In the genomic region with DNA sequence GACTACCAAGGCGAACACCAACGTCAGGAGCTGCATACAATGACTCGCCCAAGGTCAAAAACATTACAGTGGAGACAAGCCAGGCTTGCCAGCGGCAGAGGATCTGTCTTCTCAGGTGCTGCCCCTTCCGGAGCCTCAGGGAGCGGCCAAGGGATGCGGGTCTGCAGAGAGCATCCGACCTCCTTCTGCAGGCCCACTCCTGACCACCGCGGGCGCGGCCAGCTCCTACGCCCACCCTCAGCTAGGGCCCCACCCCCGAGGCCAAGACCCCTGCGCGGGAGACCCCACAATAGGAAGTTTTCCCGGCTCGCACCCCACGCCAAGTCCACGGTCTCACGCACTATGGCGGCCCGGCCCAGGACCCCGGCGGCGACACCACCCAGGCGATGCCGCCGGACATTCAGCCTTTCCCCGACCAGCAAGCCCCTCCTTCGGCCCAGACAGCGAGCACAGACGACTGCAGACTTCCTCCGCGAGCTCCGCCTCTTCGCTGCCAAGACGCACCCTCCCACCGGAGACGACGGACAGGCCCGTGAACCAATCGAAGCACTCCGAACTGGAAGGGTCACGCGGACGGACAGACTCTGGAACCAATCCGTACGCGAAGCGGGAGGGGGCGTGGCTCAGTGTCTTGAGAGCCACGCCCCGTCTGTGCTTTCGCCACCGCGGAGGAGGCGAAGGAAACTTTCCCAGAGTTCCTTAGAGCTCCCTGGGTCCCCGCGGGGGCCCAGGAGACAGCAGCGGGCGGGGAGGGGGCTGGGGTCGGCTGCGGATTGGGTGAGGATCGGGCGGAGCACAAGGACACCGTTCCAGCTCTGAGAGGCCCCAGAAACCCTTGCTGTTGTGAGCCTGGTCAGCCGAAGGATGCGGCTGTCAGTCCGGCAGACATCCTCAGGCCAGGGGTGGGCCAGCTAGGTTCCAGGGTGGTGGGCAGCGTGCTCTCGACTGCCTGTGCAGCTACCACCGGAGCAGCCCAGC, we compare ENCODE assay signal across 8 mouse cellular contexts. TPM values are rescaled to one million over a fixed set of nuclear protein-coding genes. Genes with fewer than 3 reads are reported as not detected.
DNase-seq lines count a peak whose midpoint lies in the region; ATAC-seq and TF ChIP-seq lines count a peak whose summit lies in the region.

A gene (minus strand): TSS at position 492 of the 978 bp plus-strand sequence.
A gene (plus strand): TSS at position 786 of the 978 bp plus-strand sequence.

- ATAC-seq in forebrain, embryonic 11.5 days (replicated peaks; ENCODE audit: low FRiP score) = peak; percentile 96
- ATAC-seq in heart, embryonic 16.5 days (replicated peaks; ENCODE audit: extremely low read depth, insufficient read depth, low FRiP score) = peak; percentile 96
- peak; percentile 92 for ATAC-seq in liver, embryonic 15.5 days (ENCODE audit: insufficient read depth)
- peak; percentile 97 for ATAC-seq in neural tube, embryonic 12.5 days (ENCODE audit: low FRiP score, low read depth)

- no peak for TF ChIP-seq RAD21 in CH12.LX (IDR thresholded peaks at IDR 0.05; ENCODE audit: low read depth, low read length)

- in situ Hi-C loops in CH12.LX (cut with MboI; ENCODE audit: low pct_ligation_motif_present, low pct_unique_long_range_greater_than_20kb, low sequenced_read_pairs) = no loop called here

- DNase-seq in CH12.LX (ENCODE audit: extremely low read depth) = peak; percentile 99
- DNase-seq in c-Kit-positive CD71-positive TER-119-negative erythroid progenitor cells, embryonic 14.5 days (ENCODE audit: low read depth) = peak; percentile 100
- DNase-seq in forebrain, embryonic 11.5 days (ENCODE audit: low spot score) = peak; percentile 100
- DNase-seq in kidney, postnatal 36 days = peak; percentile 100
- peak; percentile 100 for DNase-seq in telencephalon, adult 2 months (ENCODE audit: low read depth, low spot score)

- H3K27ac ChIP-seq in CH12.LX (ENCODE audit: insufficient read depth, low read depth) = peak within 1 kb of the TSS; percentile 84
- H3K27ac ChIP-seq in forebrain, embryonic 11.5 days (ENCODE audit: low read depth, low read length) = peak within 1 kb of the TSS; percentile 90
- peak within 1 kb of the TSS; percentile 99 for H3K27ac ChIP-seq in heart, embryonic 16.5 days (ENCODE audit: low read length)
- peak within 1 kb of the TSS; percentile 92 for H3K27ac ChIP-seq in liver, embryonic 15.5 days (replicated peaks)
- peak within 1 kb of the TSS; percentile 87 for H3K27ac ChIP-seq in neural tube, embryonic 12.5 days

- peak within 1 kb of the TSS; percentile 75 to 96 (median 94) for H3K4me3 ChIP-seq in CH12.LX (replicated peaks in 1 of 3; ENCODE audit: low read depth in 2 of 3, low read length in 2 of 3, poor library complexity in 1 of 3)
- peak within 1 kb of the TSS; percentile 81 for H3K4me3 ChIP-seq in forebrain, embryonic 11.5 days (ENCODE audit: low read depth, low read length)
- H3K4me3 ChIP-seq in heart, embryonic 16.5 days (ENCODE audit: low read length) = peak within 1 kb of the TSS; percentile 91
- peak within 1 kb of the TSS; percentile 87 for H3K4me3 ChIP-seq in liver, embryonic 15.5 days (replicated peaks)
- H3K4me3 ChIP-seq in neural tube, embryonic 12.5 days = peak within 1 kb of the TSS; percentile 85

- dilution Hi-C loops in CH12.LX (cut with MboI; ENCODE audit: extremely low pct_ligation_motif_present, extremely low pct_unique_long_range_greater_than_20kb, low sequenced_read_pairs) = no loop called here

- TF ChIP-seq CTCF in CH12.LX (conservative IDR thresholded peaks at IDR 0.05 in 1 of 2, IDR thresholded peaks at IDR 0.05 in 1 of 2; ENCODE audit: low read depth in 2 of 2, low read length in 2 of 2) = no peak

- under 1% methylated on average over 73 of the region's 73 CpGs for WGBS in forebrain, embryonic 11.5 days
- WGBS in heart, embryonic 16.5 days = under 1% methylated on average over 73 of the region's 73 CpGs
- under 1% methylated on average over 73 of the region's 73 CpGs for WGBS in liver, embryonic 15.5 days (ENCODE audit: insufficient replicate concordance)
- under 1% methylated on average over 73 of the region's 73 CpGs for WGBS in neural tube, embryonic 12.5 days

- H3K9ac ChIP-seq in CH12.LX (ENCODE audit: insufficient read depth, low read depth) = peak within 1 kb of the TSS; percentile 88
- H3K9ac ChIP-seq in forebrain, embryonic 11.5 days (ENCODE audit: low read length) = peak within 1 kb of the TSS; percentile 82
- H3K9ac ChIP-seq in heart, embryonic 16.5 days (ENCODE audit: low read length) = peak within 1 kb of the TSS; percentile 96
- H3K9ac ChIP-seq in liver, embryonic 15.5 days = peak within 1 kb of the TSS; percentile 77
- peak within 1 kb of the TSS; percentile 77 for H3K9ac ChIP-seq in neural tube, embryonic 12.5 days

- H3K9me3 ChIP-seq in CH12.LX (replicated peaks; ENCODE audit: low read length) = no peaks in the 10 kb centered on the region
- no peaks in the 10 kb centered on the region for H3K9me3 ChIP-seq in forebrain, embryonic 11.5 days (ENCODE audit: control insufficient read depth, low read length)
- H3K9me3 ChIP-seq in heart, embryonic 16.5 days (replicated peaks; ENCODE audit: control insufficient read depth, low read length) = no peaks in the 10 kb centered on the region
- no peaks in the 10 kb centered on the region for H3K9me3 ChIP-seq in liver, embryonic 15.5 days (replicated peaks)
- H3K9me3 ChIP-seq in neural tube, embryonic 12.5 days = no peaks in the 10 kb centered on the region

- peaks cover 31% of the 10 kb centered on the region for H3K79me2 ChIP-seq in CH12.LX (replicated peaks; ENCODE audit: control insufficient read depth, extremely low read depth, insufficient read depth, poor library complexity, severe bottlenecking)

- TF ChIP-seq POLR2A in CH12.LX (IDR thresholded peaks at IDR 0.05; ENCODE audit: low read depth, low read length) = peak; percentile 81

- H3K27me3 ChIP-seq in CH12.LX (replicated peaks) = no peaks in the 10 kb centered on the region
- no peaks in the 10 kb centered on the region for H3K27me3 ChIP-seq in forebrain, embryonic 11.5 days (ENCODE audit: control insufficient read depth, insufficient read depth, low read length)
- no peaks in the 10 kb centered on the region for H3K27me3 ChIP-seq in heart, embryonic 16.5 days (ENCODE audit: control insufficient read depth, insufficient read depth, low read length)
- H3K27me3 ChIP-seq in liver, embryonic 15.5 days = no peaks in the 10 kb centered on the region
- no peaks in the 10 kb centered on the region for H3K27me3 ChIP-seq in neural tube, embryonic 12.5 days (replicated peaks)

- H3K4me2 ChIP-seq in CH12.LX (ENCODE audit: insufficient read depth, low read depth, poor library complexity, severe bottlenecking) = peak within 1 kb of the TSS; percentile 89
- peak within 1 kb of the TSS; percentile 83 for H3K4me2 ChIP-seq in forebrain, embryonic 11.5 days (ENCODE audit: low read depth, low read length, severe bottlenecking)
- H3K4me2 ChIP-seq in heart, embryonic 16.5 days (ENCODE audit: low read depth, low read length) = peak within 1 kb of the TSS; percentile 93
- H3K4me2 ChIP-seq in liver, embryonic 15.5 days = peak within 1 kb of the TSS; percentile 99
- peak within 1 kb of the TSS; percentile 87 for H3K4me2 ChIP-seq in neural tube, embryonic 12.5 days (replicated peaks)

- H3K36me3 ChIP-seq in CH12.LX (replicated peaks in 1 of 2; ENCODE audit: control insufficient read depth in 1 of 2, insufficient read depth in 1 of 2, low read length in 1 of 2) = peaks cover 8 to 36% of the 10 kb centered on the region in 2 experiments
- peaks cover 9% of the 10 kb centered on the region; the same call in 1 of the 2 replicates for H3K36me3 ChIP-seq in forebrain, embryonic 11.5 days (ENCODE audit: control insufficient read depth, insufficient read depth, low read length)
- peaks cover 14% of the 10 kb centered on the region for H3K36me3 ChIP-seq in heart, embryonic 16.5 days (ENCODE audit: control insufficient read depth, insufficient read depth)
- H3K36me3 ChIP-seq in liver, embryonic 15.5 days (replicated peaks) = peaks cover 16% of the 10 kb centered on the region
- H3K36me3 ChIP-seq in neural tube, embryonic 12.5 days = peaks cover 28% of the 10 kb centered on the region

- peaks cover 4 to 32% of the 10 kb centered on the region in 2 experiments for H3K4me1 ChIP-seq in CH12.LX (ENCODE audit: control insufficient read depth in 1 of 2, insufficient read depth in 2 of 2)
- peaks cover 2% of the 10 kb centered on the region; the same call in 1 of the 2 replicates for H3K4me1 ChIP-seq in forebrain, embryonic 11.5 days (replicated peaks; ENCODE audit: control insufficient read depth, insufficient read depth, low read length)
- H3K4me1 ChIP-seq in heart, embryonic 16.5 days (ENCODE audit: control insufficient read depth, insufficient read depth, low read length) = peaks cover 24% of the 10 kb centered on the region
- peaks cover 29% of the 10 kb centered on the region for H3K4me1 ChIP-seq in liver, embryonic 15.5 days (replicated peaks)
- peaks cover 25% of the 10 kb centered on the region for H3K4me1 ChIP-seq in neural tube, embryonic 12.5 days

- no peak for TF ChIP-seq EP300 in CH12.LX (IDR thresholded peaks at IDR 0.05; ENCODE audit: low read length)

TF ChIP-seq in CH12.LX, 34 proteins besides CTCF, POLR2A, EP300 and RAD21 (continues in another document):
- TF ChIP-seq CHD2 (IDR thresholded peaks at IDR 0.05; ENCODE audit: low read length) (peak; percentile 98), HCFC1 (IDR thresholded peaks at IDR 0.05; ENCODE audit: low read depth, low read length) (peak; percentile 63), ZNF384 (IDR thresholded peaks at IDR 0.05; ENCODE audit: low read depth, low read length) (no peak), JUN (IDR thresholded peaks at IDR 0.05; ENCODE audit: insufficient read depth, low read depth, low read length) (no peak), ZC3H11A (IDR thresholded peaks at IDR 0.05; ENCODE audit: low read depth, low read length) (no peak), PAX5 (IDR thresholded peaks at IDR 0.05; ENCODE audit: low read length) (no peak)

RNA-seq across cellular contexts. Expression of the first gene that starts in this region (rescaled TPM):
- total RNA-seq in CH12.LX (2012; rRNA removed) (34.1 and 46.4 TPM in 2 replicates), CH12.LX (2014; rRNA removed) (35.2 and 39.9 TPM in 2 replicates)
- polyA plus RNA-seq in CH12.LX (2012; ENCODE audit: insufficient read length, low read depth) = 30.2 and 46.5 TPM in 2 replicates
- 122 and 127 TPM in 2 replicates for polyA plus RNA-seq in forebrain, embryonic 11.5 days (2014; fragmentation: Nextera tagmentation; extraction: Ambion mirVana)
- polyA plus RNA-seq in heart, embryonic 16.5 days (2015; fragmentation: Nextera tagmentation; extraction: Ambion mirVana) = 109 and 113 TPM in 2 replicates
- 24.7 and 27.5 TPM in 2 replicates for polyA plus RNA-seq in liver, embryonic 15.5 days (2015; fragmentation: Nextera tagmentation; extraction: Ambion mirVana)
- 139 and 150 TPM in 2 replicates for polyA plus RNA-seq in neural tube, embryonic 12.5 days (2016; fragmentation: Nextera tagmentation; extraction: Ambion mirVana)

RNA-seq across cellular contexts. Expression of the second gene that starts in this region (rescaled TPM):
- total RNA-seq in CH12.LX (2012; rRNA removed) (19.9 and 23.0 TPM in 2 replicates), CH12.LX (2014; rRNA removed) (22.4 and 24.2 TPM in 2 replicates)
- 20.1 and 23.0 TPM in 2 replicates for polyA plus RNA-seq in CH12.LX (2012; ENCODE audit: insufficient read length, low read depth)
- polyA plus RNA-seq in forebrain, embryonic 11.5 days (2014; fragmentation: Nextera tagmentation; extraction: Ambion mirVana) = 33.2 and 34.8 TPM in 2 replicates
- 34.9 and 38.4 TPM in 2 replicates for polyA plus RNA-seq in heart, embryonic 16.5 days (2015; fragmentation: Nextera tagmentation; extraction: Ambion mirVana)
- polyA plus RNA-seq in liver, embryonic 15.5 days (2015; fragmentation: Nextera tagmentation; extraction: Ambion mirVana) = 8.7 and 10.9 TPM in 2 replicates
- 52.9 and 61.4 TPM in 2 replicates for polyA plus RNA-seq in neural tube, embryonic 12.5 days (2016; fragmentation: Nextera tagmentation; extraction: Ambion mirVana)

Comparison
In these comparisons a context has a peak if more than half of its experiments do, and no peak if none do; other contexts are left out.
1. Peak in every context shown above with its lines: DNase-seq, ATAC-seq, H3K4me3 ChIP-seq and H3K27ac ChIP-seq.